In the genomic region with DNA sequence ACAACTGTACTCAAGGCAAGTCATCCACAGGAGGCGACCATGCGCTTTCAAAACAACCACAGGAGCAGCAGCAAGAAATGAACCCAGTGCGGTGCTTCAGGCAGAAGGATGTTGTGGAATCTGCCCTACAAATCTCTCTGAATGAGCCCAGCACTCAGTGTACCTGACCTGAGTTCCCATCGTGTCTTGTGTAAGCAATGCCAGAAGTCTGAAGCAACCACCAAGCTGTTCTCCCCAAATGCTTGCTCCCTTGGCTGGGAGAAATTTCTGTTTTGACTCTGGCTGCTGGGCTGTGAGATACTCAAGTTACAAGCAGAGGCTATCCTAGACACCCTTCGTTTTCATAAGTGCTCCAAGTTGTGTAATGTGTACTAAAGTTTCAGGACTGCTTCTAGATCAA, we compare ENCODE assay signal across 20 mouse cellular contexts. TPM values are rescaled to one million over a fixed set of nuclear protein-coding genes. Genes with fewer than 3 reads are reported as not detected.
"Had no signal": no experiment of that assay in that cellular context is flagged by ENCODE, and none has a peak within 500 bp of the region (broad histone marks: within the 10 kb centered on the region; RNA-seq: fewer than 3 reads in every experiment).

No protein-coding gene starts in this region.

- H3K4me3 ChIP-seq: kidney, embryonic 15.5 days; limb, embryonic 15.5 days; liver, embryonic 12.5 days; midbrain, embryonic 12.5 days; myocyte; neural tube, embryonic 15.5 days had no signal

- H3K9ac ChIP-seq: kidney, embryonic 15.5 days; limb, embryonic 15.5 days; liver, embryonic 12.5 days; lung, embryonic 14.5 days; midbrain, embryonic 12.5 days; neural tube, embryonic 15.5 days had no signal

- H3K27ac ChIP-seq: kidney, embryonic 15.5 days; limb, embryonic 15.5 days; liver, embryonic 12.5 days; midbrain, embryonic 12.5 days; neural tube, embryonic 15.5 days had no signal

- H3K4me2 ChIP-seq: kidney, embryonic 15.5 days; limb, embryonic 15.5 days; liver, embryonic 12.5 days; lung, embryonic 14.5 days; midbrain, embryonic 12.5 days; neural tube, embryonic 15.5 days had no signal

- H3K9me3 ChIP-seq: kidney, embryonic 15.5 days; limb, embryonic 15.5 days; liver, embryonic 12.5 days; midbrain, embryonic 12.5 days; neural tube, embryonic 15.5 days had no signal

- H3K36me3 ChIP-seq: kidney, embryonic 15.5 days; limb, embryonic 15.5 days; liver, embryonic 12.5 days; midbrain, embryonic 12.5 days; neural tube, embryonic 15.5 days had no signal

- DNase-seq: kidney, adult 2 months; kidney, postnatal 14 days; lung, embryonic 14.5 days; lung, postnatal 10 days; lung, postnatal 4 days; right cerebral cortex, adult 18-20 months; spleen, adult 18-20 months; thymus, postnatal 36 days had no signal

RNA-seq across cellular contexts. Expression of a gene that starts 6.3 kb away (rescaled TPM):
- total RNA-seq: left cerebral cortex, postnatal 25 days; megakaryocyte, adult 5-6 weeks had no signal
- polyA plus RNA-seq: kidney, adult 2 months; kidney, embryonic 15.5 days; large intestine, adult 2 months; liver, embryonic 12.5 days; liver, embryonic 16.5 days; lung, embryonic 14.5 days; myocyte; stomach, embryonic 14.5 days; thymus, postnatal 0 days had no signal
